Mouse (Mus musculus): ENCODE data around the gene Nbeal2. TPM values are rescaled to one million over a fixed set of nuclear protein-coding genes. Genes with fewer than 3 reads are reported as not detected.

Gene Nbeal2
- polyA plus RNA-seq, 1 experiment from 2014 or later: 2.4 TPM

GRCm38 (mm10) chr9:110631191-110631590, 22.8 kb downstream of the Nbeal2 start:
- WGBS: 28% methylated on average over 10 of the region's 10 CpGs
- Histone ChIP-seq H3K27ac (replicated peaks in 1 of 2; ENCODE audit: control insufficient read depth in 1 of 2, insufficient read depth in 1 of 2, low read depth in 2 of 2, low read length in 2 of 2) (no peak overlapping the region), H3K9me3 (ENCODE audit: control insufficient read depth, low read length) (no peaks in the 10 kb centered on the region), H3K4me2 (ENCODE audit: low read length) (peak overlapping the region; percentile 57), H3K9ac (ENCODE audit: low read length) (no peak overlapping the region), H3K4me1 (ENCODE audit: control insufficient read depth in 2 of 2, insufficient read depth in 2 of 2, low read length in 2 of 2) (peaks cover 2 to 6% of the 10 kb centered on the region in 2 experiments; a peak in 2 of 4 replicates), H3K36me3 (ENCODE audit: control insufficient read depth, insufficient read depth, low read length) (peaks cover 39% of the 10 kb centered on the region), H3K4me3 (ENCODE audit: control insufficient read depth in 1 of 2, insufficient read depth in 1 of 2, low read depth in 1 of 2, low read length in 2 of 2) (peak overlapping the region in 1 of 2 experiments; percentile 17; a peak in 3 of 4 replicates), H3K27me3 (ENCODE audit: control insufficient read depth, insufficient read depth, low read length) (peaks cover 14% of the 10 kb centered on the region; the same call in 1 of the 2 replicates)
- no peak for ATAC-seq (ENCODE audit: insufficient number of reproducible peaks, insufficient read depth, low FRiP score, low read depth)

- Histone ChIP-seq H3K4me3 (ENCODE audit: control insufficient read depth in 1 of 2, insufficient read depth in 1 of 2, low read depth in 1 of 2, low read length in 2 of 2) (no peak overlapping the region), H3K9ac (ENCODE audit: low read length) (no peak overlapping the region), H3K4me1 (ENCODE audit: control insufficient read depth in 2 of 2, insufficient read depth in 2 of 2, low read length in 2 of 2) (peaks cover 2 to 9% of the 10 kb centered on the region in 2 experiments; a peak in 2 of 4 replicates), H3K36me3 (ENCODE audit: control insufficient read depth, insufficient read depth, low read length) (peaks cover 39% of the 10 kb centered on the region), H3K27me3 (ENCODE audit: control insufficient read depth, insufficient read depth, low read length) (0 out of 2 replicates have a peak, but pooled peaks cover 12% of the 10 kb centered on the region), H3K4me2 (ENCODE audit: low read length) (no peak overlapping the region), H3K9me3 (ENCODE audit: control insufficient read depth, low read length) (no peaks in the 10 kb centered on the region), H3K27ac (replicated peaks in 1 of 2; ENCODE audit: control insufficient read depth in 1 of 2, insufficient read depth in 1 of 2, low read depth in 2 of 2, low read length in 2 of 2) (no peak overlapping the region)
- no peak for ATAC-seq (ENCODE audit: insufficient number of reproducible peaks, insufficient read depth, low FRiP score, low read depth)
- 82% methylated on average over 15 of the region's 15 CpGs for WGBS
These were observed 23.8 kb downstream of the Nbeal2 start for GRCm38 (mm10) chr9:110630171-110630570.

GRCm38 (mm10) chr9:110625350-110625908, 28.5 kb downstream of the Nbeal2 start:
- Histone ChIP-seq H3K4me2 (ENCODE audit: low read length) (peak overlapping the region; percentile 99), H3K4me3 (ENCODE audit: control insufficient read depth in 1 of 2, insufficient read depth in 1 of 2, low read depth in 1 of 2, low read length in 2 of 2) (peak overlapping the region; percentile 60 to 62), H3K36me3 (ENCODE audit: control insufficient read depth, insufficient read depth, low read length) (peaks cover 34% of the 10 kb centered on the region), H3K9me3 (ENCODE audit: control insufficient read depth, low read length) (no peaks in the 10 kb centered on the region), H3K27ac (replicated peaks in 1 of 2; ENCODE audit: control insufficient read depth in 1 of 2, insufficient read depth in 1 of 2, low read depth in 2 of 2, low read length in 2 of 2) (peak overlapping the region in 1 of 2 experiments; percentile 91; a peak in 1 of 4 replicates), H3K4me1 (ENCODE audit: control insufficient read depth in 2 of 2, insufficient read depth in 2 of 2, low read length in 2 of 2) (peaks cover 0 to 10% of the 10 kb centered on the region in 2 experiments; a peak in 3 of 4 replicates), H3K27me3 (ENCODE audit: control insufficient read depth, insufficient read depth, low read length) (0 out of 2 replicates have a peak, but pooled peaks cover 3% of the 10 kb centered on the region), H3K9ac (ENCODE audit: low read length) (peak overlapping the region; percentile 85)
- ATAC-seq (ENCODE audit: insufficient number of reproducible peaks, insufficient read depth, low FRiP score, low read depth): no peak
- 67% methylated on average over 11 of the region's 11 CpGs for WGBS

GRCm38 (mm10) chr9:110624361-110625166, 29.4 kb downstream of the Nbeal2 start, which contains the start of gene Nradd:
TSS of gene Nradd (minus strand) at chr9:110624452.
- Histone ChIP-seq H3K9ac (ENCODE audit: low read length) (peak within 1 kb of the TSS; percentile 85), H3K4me3 (ENCODE audit: control insufficient read depth in 1 of 2, insufficient read depth in 1 of 2, low read depth in 1 of 2, low read length in 2 of 2) (peak within 1 kb of the TSS; percentile 60 to 62), H3K4me2 (ENCODE audit: low read length) (peak within 1 kb of the TSS; percentile 99), H3K9me3 (ENCODE audit: control insufficient read depth, low read length) (no peaks in the 10 kb centered on the region), H3K27me3 (ENCODE audit: control insufficient read depth, insufficient read depth, low read length) (0 out of 2 replicates have a peak, but pooled peaks cover 3% of the 10 kb centered on the region), H3K4me1 (ENCODE audit: control insufficient read depth in 2 of 2, insufficient read depth in 2 of 2, low read length in 2 of 2) (peaks cover 0 to 10% of the 10 kb centered on the region in 2 experiments; a peak in 3 of 4 replicates), H3K36me3 (ENCODE audit: control insufficient read depth, insufficient read depth, low read length) (peaks cover 39% of the 10 kb centered on the region), H3K27ac (replicated peaks in 1 of 2; ENCODE audit: control insufficient read depth in 1 of 2, insufficient read depth in 1 of 2, low read depth in 2 of 2, low read length in 2 of 2) (peak within 1 kb of the TSS; percentile 82 to 91)
- WGBS: under 1% methylated on average over 41 of the region's 41 CpGs
- ATAC-seq (ENCODE audit: insufficient number of reproducible peaks, insufficient read depth, low FRiP score, low read depth): peak; percentile 89

- WGBS: 44% methylated on average over 8 of the region's 8 CpGs
These were observed 30.4 kb downstream of the Nbeal2 start for GRCm38 (mm10) chr9:110623416-110624195.

GRCm38 (mm10) chr9:110622621-110623219, 31.2 kb downstream of the Nbeal2 start:
- Histone ChIP-seq H3K27ac (replicated peaks in 1 of 2; ENCODE audit: control insufficient read depth in 1 of 2, insufficient read depth in 1 of 2, low read depth in 2 of 2, low read length in 2 of 2) (no peak overlapping the region), H3K9me3 (ENCODE audit: control insufficient read depth, low read length) (no peaks in the 10 kb centered on the region), H3K27me3 (ENCODE audit: control insufficient read depth, insufficient read depth, low read length) (0 out of 2 replicates have a peak, but pooled peaks cover 3% of the 10 kb centered on the region), H3K36me3 (ENCODE audit: control insufficient read depth, insufficient read depth, low read length) (peaks cover 49% of the 10 kb centered on the region), H3K4me2 (ENCODE audit: low read length) (no peak overlapping the region), H3K4me1 (ENCODE audit: control insufficient read depth in 2 of 2, insufficient read depth in 2 of 2, low read length in 2 of 2) (peaks cover 0 to 10% of the 10 kb centered on the region in 2 experiments; a peak in 3 of 4 replicates), H3K4me3 (ENCODE audit: control insufficient read depth in 1 of 2, insufficient read depth in 1 of 2, low read depth in 1 of 2, low read length in 2 of 2) (no peak overlapping the region), H3K9ac (ENCODE audit: low read length) (no peak overlapping the region)
- WGBS: 81% methylated on average over 12 of the region's 12 CpGs
- no peak for ATAC-seq (ENCODE audit: insufficient number of reproducible peaks, insufficient read depth, low FRiP score, low read depth)

More at GRCm38 (mm10) chr9:110623416-110624195, 30.4 kb downstream of the Nbeal2 start:
- Histone ChIP-seq H3K27ac (replicated peaks in 1 of 2; ENCODE audit: control insufficient read depth in 1 of 2, insufficient read depth in 1 of 2, low read depth in 2 of 2, low read length in 2 of 2) (peak overlapping the region; percentile 42 to 91; a peak in 3 of 4 replicates), H3K9ac (ENCODE audit: low read length) (peak overlapping the region; percentile 85), H3K4me1 (ENCODE audit: control insufficient read depth in 2 of 2, insufficient read depth in 2 of 2, low read length in 2 of 2) (peaks cover 0 to 10% of the 10 kb centered on the region in 2 experiments; a peak in 3 of 4 replicates), H3K27me3 (ENCODE audit: control insufficient read depth, insufficient read depth, low read length) (0 out of 2 replicates have a peak, but pooled peaks cover 3% of the 10 kb centered on the region), H3K9me3 (ENCODE audit: control insufficient read depth, low read length) (no peaks in the 10 kb centered on the region), H3K4me2 (ENCODE audit: low read length) (peak overlapping the region; percentile 99), H3K4me3 (ENCODE audit: control insufficient read depth in 1 of 2, insufficient read depth in 1 of 2, low read depth in 1 of 2, low read length in 2 of 2) (peak overlapping the region; percentile 60 to 62), H3K36me3 (ENCODE audit: control insufficient read depth, insufficient read depth, low read length) (peaks cover 48% of the 10 kb centered on the region)
- no peak for ATAC-seq (ENCODE audit: insufficient number of reproducible peaks, insufficient read depth, low FRiP score, low read depth)
